Mouse (Mus musculus): ENCODE results near the gene Card11. TPM values are rescaled to one million over a fixed set of nuclear protein-coding genes. Genes with fewer than 3 reads are reported as not detected.

The Card11 gene
- polyA plus RNA-seq, 1 experiment from 2014 or later = not detected

Small RNA genes lying within 50 kb of the gene (microRNA-seq; reads per million reads assigned to microRNA genes)
- not detected for gene Gm44385

Other genes starting within 250 kb of the Card11 start
- 17.4 and 19.9 TPM in 2 replicates for gene Gna12, start 170.2 kb downstream of the Card11 start, polyA plus RNA-seq (2014; fragmentation: Nextera tagmentation; extraction: Ambion mirVana)
- 1.1 and 1.2 TPM in 2 replicates for gene Sdk1, start 240.9 kb upstream of the Card11 start, polyA plus RNA-seq (2014; fragmentation: Nextera tagmentation; extraction: Ambion mirVana)

All from forebrain, embryonic 14.5 days (tissue).